Mouse (Mus musculus): ENCODE measurements around the gene Fam117a. TPM values are rescaled to one million over a fixed set of nuclear protein-coding genes. Genes with fewer than 3 reads are reported as not detected.

Fam117a gene
- polyA plus RNA-seq, 2 experiments, result 71.6 to 103 TPM

GRCm38 (mm10) chr11:95381146-95381545 lies 44.3 kb downstream of the Fam117a start:
- peaks cover 61% of the 10 kb centered on the region for H3K36me3 ChIP-seq (replicated peaks; ENCODE audit: control insufficient read depth, insufficient read depth, low read depth)
- TF ChIP-seq CTCF (IDR thresholded peaks at IDR 0.05; ENCODE audit: low read depth) (no peak), EP300 (IDR thresholded peaks at IDR 0.05; ENCODE audit: low read depth) (no peak)

GRCm38 (mm10) chr11:95383331-95383986 lies 46.6 kb downstream of the Fam117a start:
- TF ChIP-seq CTCF (IDR thresholded peaks at IDR 0.05; ENCODE audit: low read depth) (no peak), EP300 (IDR thresholded peaks at IDR 0.05; ENCODE audit: low read depth) (no peak)
- Histone ChIP-seq H3K27ac (peak overlapping the region; percentile 53), H3K27me3 (ENCODE audit: control insufficient read depth, insufficient read depth, low read length) (no peaks in the 10 kb centered on the region), H3K9me3 (ENCODE audit: control insufficient read depth, low read length) (no peaks in the 10 kb centered on the region), H3K36me3 (replicated peaks; ENCODE audit: control insufficient read depth, insufficient read depth, low read depth) (peaks cover 43% of the 10 kb centered on the region), H3K4me1 (replicated peaks; ENCODE audit: control insufficient read depth in 2 of 2, insufficient read depth in 2 of 2, low read length in 1 of 2) (peaks cover 11 to 12% of the 10 kb centered on the region in 2 experiments), H3K4me3 (ENCODE audit: insufficient read depth in 1 of 2, low read depth in 2 of 2, low read length in 2 of 2) (peak overlapping the region in 1 of 2 experiments; percentile 82; a peak in 2 of 4 replicates), H3K4me2 (ENCODE audit: low read depth) (peak overlapping the region; percentile 87), H3K9ac (replicated peaks) (no peak overlapping the region)
- 71% methylated on average over 5 of the region's 5 CpGs for WGBS (ENCODE audit: insufficient replicate concordance)
- no peak for ATAC-seq (ENCODE audit: insufficient read depth)
- no peak for DNase-seq (ENCODE audit: low read depth in 3 of 3, low spot score in 3 of 3)

More at GRCm38 (mm10) chr11:95381146-95381545, 44.3 kb downstream of the Fam117a start:
- no peak overlapping the region for H3K4me2 ChIP-seq (ENCODE audit: low read depth)
- DNase-seq (ENCODE audit: low read depth in 3 of 3, low spot score in 3 of 3) (no peak), ATAC-seq (ENCODE audit: insufficient read depth) (no peak)
- no peaks in the 10 kb centered on the region for H3K27me3 ChIP-seq (ENCODE audit: control insufficient read depth, insufficient read depth, low read length)
- 93% methylated on average over 1 of the region's 1 CpGs for WGBS (ENCODE audit: insufficient replicate concordance)
- no peak overlapping the region for H3K4me3 ChIP-seq (ENCODE audit: insufficient read depth in 1 of 2, low read depth in 2 of 2, low read length in 2 of 2)
- H3K9ac ChIP-seq (replicated peaks), result no peak overlapping the region
- H3K4me1 ChIP-seq (replicated peaks; ENCODE audit: control insufficient read depth in 2 of 2, insufficient read depth in 2 of 2, low read length in 1 of 2), result peaks cover 11 to 12% of the 10 kb centered on the region in 2 experiments
- H3K27ac ChIP-seq, result no peak overlapping the region
- H3K9me3 ChIP-seq (ENCODE audit: control insufficient read depth, low read length), result no peaks in the 10 kb centered on the region

- Histone ChIP-seq H3K27ac (peak overlapping the region; percentile 53), H3K4me3 (ENCODE audit: insufficient read depth in 1 of 2, low read depth in 2 of 2, low read length in 2 of 2) (peak overlapping the region; percentile 69 to 82), H3K27me3 (ENCODE audit: control insufficient read depth, insufficient read depth, low read length) (no peaks in the 10 kb centered on the region), H3K9ac (replicated peaks) (peak overlapping the region; percentile 82), H3K9me3 (ENCODE audit: control insufficient read depth, low read length) (no peaks in the 10 kb centered on the region), H3K36me3 (replicated peaks; ENCODE audit: control insufficient read depth, insufficient read depth, low read depth) (peaks cover 38% of the 10 kb centered on the region), H3K4me1 (replicated peaks; ENCODE audit: control insufficient read depth in 2 of 2, insufficient read depth in 2 of 2, low read length in 1 of 2) (peaks cover 11 to 12% of the 10 kb centered on the region in 2 experiments), H3K4me2 (ENCODE audit: low read depth) (peak overlapping the region; percentile 87)
- 36% methylated on average over 9 of the region's 9 CpGs for WGBS (ENCODE audit: insufficient replicate concordance)
- TF ChIP-seq EP300 (IDR thresholded peaks at IDR 0.05; ENCODE audit: low read depth), result no peak
- no peak for DNase-seq (ENCODE audit: low read depth in 3 of 3, low spot score in 3 of 3)
- ATAC-seq (ENCODE audit: insufficient read depth), result no peak
Measured at GRCm38 (mm10) chr11:95384004-95384318, 47.1 kb downstream of the Fam117a start.

- under 1% methylated on average over 42 of the region's 42 CpGs for WGBS (ENCODE audit: insufficient replicate concordance)
- TF ChIP-seq CTCF (IDR thresholded peaks at IDR 0.05; ENCODE audit: low read depth) (peak; percentile 91), EP300 (IDR thresholded peaks at IDR 0.05; ENCODE audit: low read depth) (peak; percentile 79)
- H3K36me3 ChIP-seq (replicated peaks; ENCODE audit: control insufficient read depth, insufficient read depth, low read depth), result peaks cover 33% of the 10 kb centered on the region
- H3K9ac ChIP-seq (replicated peaks), result peak within 1 kb of the TSS; percentile 82
- peak within 1 kb of the TSS; percentile 82 to 97 for H3K4me3 ChIP-seq (ENCODE audit: insufficient read depth in 1 of 2, low read depth in 2 of 2, low read length in 2 of 2)
- H3K4me1 ChIP-seq (replicated peaks; ENCODE audit: control insufficient read depth in 2 of 2, insufficient read depth in 2 of 2, low read length in 1 of 2), result peaks cover 11 to 12% of the 10 kb centered on the region in 2 experiments
- ATAC-seq (ENCODE audit: insufficient read depth) (peak; percentile 95), DNase-seq (ENCODE audit: low read depth in 3 of 3, low spot score in 3 of 3) (peak; percentile 97 to 98 (median 97))
- peak within 1 kb of the TSS; percentile 87 for H3K4me2 ChIP-seq (ENCODE audit: low read depth)
- H3K27ac ChIP-seq, result peak within 1 kb of the TSS; percentile 53
- H3K9me3 ChIP-seq (ENCODE audit: control insufficient read depth, low read length), result no peaks in the 10 kb centered on the region
- H3K27me3 ChIP-seq (ENCODE audit: control insufficient read depth, insufficient read depth, low read length), result no peaks in the 10 kb centered on the region
Measured at GRCm38 (mm10) chr11:95384319-95384972, 47.6 kb downstream of the Fam117a start, which contains the start of gene Slc35b1. Slc35b1 (plus strand) TSS chr11:95384692.

- H3K9me3 ChIP-seq (ENCODE audit: control insufficient read depth, low read length), result no peaks in the 10 kb centered on the region
- peak overlapping the region; percentile 82 to 97 for H3K4me3 ChIP-seq (ENCODE audit: insufficient read depth in 1 of 2, low read depth in 2 of 2, low read length in 2 of 2)
- no peaks in the 10 kb centered on the region for H3K27me3 ChIP-seq (ENCODE audit: control insufficient read depth, insufficient read depth, low read length)
- TF ChIP-seq CTCF (IDR thresholded peaks at IDR 0.05; ENCODE audit: low read depth) (no peak), EP300 (IDR thresholded peaks at IDR 0.05; ENCODE audit: low read depth) (no peak)
- peaks cover 11 to 12% of the 10 kb centered on the region in 2 experiments for H3K4me1 ChIP-seq (replicated peaks; ENCODE audit: control insufficient read depth in 2 of 2, insufficient read depth in 2 of 2, low read length in 1 of 2)
- H3K27ac ChIP-seq, result peak overlapping the region; percentile 53
- peak overlapping the region; percentile 87 for H3K4me2 ChIP-seq (ENCODE audit: low read depth)
- under 1% methylated on average over 14 of the region's 14 CpGs for WGBS (ENCODE audit: insufficient replicate concordance)
- DNase-seq (ENCODE audit: low read depth in 3 of 3, low spot score in 3 of 3) (no peak), ATAC-seq (ENCODE audit: insufficient read depth) (no peak; the same call in 1 of the 2 replicates)
- H3K36me3 ChIP-seq (replicated peaks; ENCODE audit: control insufficient read depth, insufficient read depth, low read depth), result peaks cover 28% of the 10 kb centered on the region
- H3K9ac ChIP-seq (replicated peaks), result peak overlapping the region; percentile 82
Measured at GRCm38 (mm10) chr11:95384973-95385320, 48.1 kb downstream of the Fam117a start.
